Mouse (Mus musculus) hindlimb bud, embryonic 11.5 days (tissue): ENCODE measurements around the gene Tmem136.

Experiments
- DNase-seq: peaks from one replicate; pipeline ENCODE4 v3.0.0-alpha.2; 2012; ENCODE audit warnings: low read depth, low spot score; ENCODE audit errors: extremely low spot score

Gene Tmem136

GRCm38 (mm10) chr9:43083441-43084055 lies 32.8 kb downstream of the Tmem136 start:
- DNase-seq, result no peak

- DNase-seq, result no peak
Measured at GRCm38 (mm10) chr9:43078711-43079110, 37.7 kb downstream of the Tmem136 start.

- no peak for DNase-seq
Measured at GRCm38 (mm10) chr9:43076163-43076562, 40.2 kb downstream of the Tmem136 start.

GRCm38 (mm10) chr9:43074611-43075010 lies 41.8 kb downstream of the Tmem136 start:
- no peak for DNase-seq

GRCm38 (mm10) chr9:43071741-43072140 lies 44.6 kb downstream of the Tmem136 start:
- DNase-seq, result no peak

GRCm38 (mm10) chr9:43071176-43071575 lies 45.2 kb downstream of the Tmem136 start:
- DNase-seq, result no peak

GRCm38 (mm10) chr9:43070566-43070965 lies 45.8 kb downstream of the Tmem136 start:
- DNase-seq, result no peak

GRCm38 (mm10) chr9:43070153-43070552 lies 46.2 kb downstream of the Tmem136 start:
- DNase-seq, result no peak

- no peak for DNase-seq
Measured at GRCm38 (mm10) chr9:43067896-43068295, 48.5 kb downstream of the Tmem136 start.

GRCm38 (mm10) chr9:43065231-43065630 lies 51.1 kb downstream of the Tmem136 start:
- DNase-seq, result no peak

GRCm38 (mm10) chr9:43061545-43061944 lies 54.8 kb downstream of the Tmem136 start:
- DNase-seq, result no peak
